Mouse (Mus musculus) ES-E14 (cell line): ENCODE data around the gene Megf11. TPM values are rescaled to one million over a fixed set of nuclear protein-coding genes. Genes with fewer than 3 reads are reported as not detected.

Experiments used
- DNase-seq: peaks from one replicate; pipeline ENCODE4 v3.0.0-alpha.2; 2013; ENCODE audit warnings: low read depth, low spot score
- H3K27ac ChIP-seq: 2 replicates; pipeline ENCODE4 v1.5.1; 2012; ENCODE audit warnings: low read depth, mild to moderate bottlenecking, low read length, moderate library complexity, mixed read lengths; ENCODE audit not compliant: poor library complexity, insufficient read depth, severe bottlenecking
- H3K36me3 ChIP-seq: 2 replicates; pipeline ENCODE4 v1.6.1; 2012; ENCODE audit warnings: mild to moderate bottlenecking, low read length, moderate library complexity, mixed read lengths; ENCODE audit not compliant: control insufficient read depth, poor library complexity, insufficient read depth, severe bottlenecking
- H3K4me1 ChIP-seq, 2 experiments: fragments of 150-350 bp in 1 of 2; sonication (generic) in 1 of 2; 2 replicates each; pipeline ENCODE4 v1.6.1; 2012; ENCODE audit warnings: low read length in 2 of 2, mild to moderate bottlenecking in 1 of 2, mixed read lengths in 1 of 2; ENCODE audit not compliant: control insufficient read depth in 2 of 2, insufficient read depth in 2 of 2, poor library complexity in 1 of 2
- H3K4me3 ChIP-seq, 2 experiments: fragments of 150-350 bp in 1 of 2; sonication (generic) in 1 of 2; 2 replicates each; pipeline ENCODE4 v1.5.1; 2012; ENCODE audit warnings: low read length in 2 of 2, low read depth in 1 of 2, mild to moderate bottlenecking in 1 of 2, mixed read lengths in 1 of 2; ENCODE audit not compliant: insufficient read depth in 1 of 2, poor library complexity in 1 of 2, severe bottlenecking in 1 of 2
- H3K9ac ChIP-seq: 2 replicates; pipeline ENCODE4 v1.6.1; 2012; ENCODE audit warnings: low read depth, mild to moderate bottlenecking, low read length, mixed read lengths; ENCODE audit not compliant: poor library complexity, insufficient read depth, severe bottlenecking
- H3K9me3 ChIP-seq: fragments of 150-350 bp; sonication (generic); 2 replicates; pipeline ENCODE4 v1.6.1; 2012; ENCODE audit warnings: low read depth, mild to moderate bottlenecking, low read length; ENCODE audit not compliant: control insufficient read depth, insufficient read depth
- CHD2 ChIP-seq: IDR thresholded peaks from 2 replicates; pipeline ENCODE4 v1.6.1; 2014; ENCODE audit warnings: mild to moderate bottlenecking, low read depth, low read length, inconsistent platforms
- HCFC1 ChIP-seq: IDR thresholded peaks from 2 replicates; pipeline ENCODE4 v1.6.1; 2012; ENCODE audit warnings: low read length, inconsistent platforms, borderline replicate concordance; ENCODE audit not compliant: insufficient read depth
- MAFK ChIP-seq: IDR thresholded peaks from 2 replicates; pipeline ENCODE4 v1.6.1; 2014; ENCODE audit warnings: mild to moderate bottlenecking, low read depth, low read length, inconsistent platforms; ENCODE audit not compliant: insufficient read depth
- ZC3H11A ChIP-seq: IDR thresholded peaks from 2 replicates; pipeline ENCODE4 v1.6.1; 2012; ENCODE audit warnings: low read depth, mild to moderate bottlenecking, inconsistent platforms, low read length, borderline replicate concordance
- ZNF384 ChIP-seq: IDR thresholded peaks from 2 replicates; pipeline ENCODE4 v1.6.1; 2012; ENCODE audit warnings: low read depth, low read length, inconsistent platforms
- in situ Hi-C, 2 experiments: fragments of 600-800 bp; cut with MboI; formaldehyde crosslinking; loops; one replicate each; pipeline ENCODE4 v1.15.1; 2025; ENCODE audit warnings: low sequenced_read_pairs in 2 of 2, inconsistent platforms in 1 of 2; ENCODE audit not compliant: unreplicated experiment in 2 of 2
- total RNA-seq: library from RNA; depleted of rRNA; stranded (reverse); fragments of 300-350 nt; gene quantifications from 2 replicates; pipeline ENCODE4 v1.2.3, GENCODE M21; 2012

Gene Megf11
- total RNA-seq, 1 experiment = 7.5 TPM

DNA sequence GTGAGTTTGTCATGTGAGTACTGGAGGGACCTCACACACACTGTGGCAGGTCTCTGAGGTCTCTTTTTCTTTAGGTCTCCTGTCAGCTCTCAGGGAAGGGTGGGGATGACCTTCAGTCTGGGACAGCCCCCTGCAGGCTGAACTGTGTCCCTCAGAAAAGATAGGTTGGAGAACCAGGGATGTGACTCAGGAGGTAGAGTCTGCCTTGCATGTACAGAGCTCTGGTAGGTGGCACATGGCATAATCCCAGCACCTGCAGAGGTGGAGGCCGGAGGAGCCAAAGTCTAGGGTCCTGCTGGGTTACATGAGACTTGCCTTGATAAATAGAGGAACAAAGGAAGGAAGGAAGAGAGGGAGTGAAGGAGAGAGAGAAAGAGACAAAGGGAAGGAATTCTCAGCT lies 206.0 kb downstream of the Megf11 start:
- in situ Hi-C loops = no loop called here
- H3K9ac ChIP-seq = no peak overlapping the region
- no peak for DNase-seq
- no peak overlapping the region for H3K4me3 ChIP-seq
- TF ChIP-seq ZNF384 (no peak), HCFC1 (no peak), CHD2 (no peak)
- peaks cover 0 to 6% of the 10 kb centered on the region in 2 experiments; a peak in 2 of 4 replicates for H3K4me1 ChIP-seq
- H3K36me3 ChIP-seq = no peaks in the 10 kb centered on the region
- H3K9me3 ChIP-seq = no peaks in the 10 kb centered on the region
- H3K27ac ChIP-seq = no peak overlapping the region

GRCm38 (mm10) chr9:64594442-64594841 lies 209.0 kb downstream of the Megf11 start:
- Histone ChIP-seq H3K4me1 (peaks cover 0 to 6% of the 10 kb centered on the region in 2 experiments; a peak in 2 of 4 replicates), H3K9ac (no peak overlapping the region), H3K27ac (no peak overlapping the region), H3K36me3 (no peaks in the 10 kb centered on the region), H3K4me3 (no peak overlapping the region), H3K9me3 (no peaks in the 10 kb centered on the region)
- DNase-seq = no peak
- TF ChIP-seq CHD2 (no peak), MAFK (no peak), ZC3H11A (no peak), HCFC1 (no peak), ZNF384 (no peak)
- in situ Hi-C loops = no loop called here

DNA sequence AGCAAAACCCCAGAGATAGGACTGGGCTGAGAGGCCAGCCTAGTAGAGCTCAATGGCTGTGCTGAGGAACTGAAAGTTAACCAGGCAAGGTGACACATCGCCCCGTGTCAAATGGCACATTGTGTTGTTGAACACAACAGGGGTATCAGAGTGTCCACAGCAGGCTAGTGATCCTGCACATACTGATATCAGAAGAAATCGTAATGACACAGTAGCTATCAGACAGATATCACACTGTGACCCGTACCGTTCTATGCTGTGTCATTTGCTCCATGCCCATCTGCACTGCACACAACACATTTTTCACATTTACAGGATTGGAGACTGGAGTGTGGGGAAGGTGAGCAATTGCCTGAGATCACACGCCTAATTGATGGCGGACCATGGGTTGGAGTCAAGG lies 213.0 kb downstream of the Megf11 start:
- H3K27ac ChIP-seq = no peak overlapping the region
- no peak overlapping the region for H3K9ac ChIP-seq
- TF ChIP-seq ZC3H11A (no peak), HCFC1 (no peak), CHD2 (no peak), ZNF384 (no peak), MAFK (no peak)
- no peak overlapping the region for H3K4me3 ChIP-seq
- no peaks in the 10 kb centered on the region for H3K9me3 ChIP-seq
- in situ Hi-C loops = no loop called here
- H3K4me1 ChIP-seq = peaks cover 0 to 6% of the 10 kb centered on the region in 2 experiments; a peak in 2 of 4 replicates
- H3K36me3 ChIP-seq = no peaks in the 10 kb centered on the region
- no peak for DNase-seq

GRCm38 (mm10) chr9:64600731-64601130 lies 215.3 kb downstream of the Megf11 start:
- Histone ChIP-seq H3K9ac (no peak overlapping the region), H3K27ac (no peak overlapping the region), H3K4me1 (no peaks in the 10 kb centered on the region), H3K9me3 (no peaks in the 10 kb centered on the region), H3K36me3 (no peaks in the 10 kb centered on the region), H3K4me3 (no peak overlapping the region)
- in situ Hi-C loops = no loop called here
- TF ChIP-seq ZNF384 (no peak), ZC3H11A (no peak), HCFC1 (no peak), CHD2 (no peak), MAFK (no peak)
- DNase-seq = no peak

DNA sequence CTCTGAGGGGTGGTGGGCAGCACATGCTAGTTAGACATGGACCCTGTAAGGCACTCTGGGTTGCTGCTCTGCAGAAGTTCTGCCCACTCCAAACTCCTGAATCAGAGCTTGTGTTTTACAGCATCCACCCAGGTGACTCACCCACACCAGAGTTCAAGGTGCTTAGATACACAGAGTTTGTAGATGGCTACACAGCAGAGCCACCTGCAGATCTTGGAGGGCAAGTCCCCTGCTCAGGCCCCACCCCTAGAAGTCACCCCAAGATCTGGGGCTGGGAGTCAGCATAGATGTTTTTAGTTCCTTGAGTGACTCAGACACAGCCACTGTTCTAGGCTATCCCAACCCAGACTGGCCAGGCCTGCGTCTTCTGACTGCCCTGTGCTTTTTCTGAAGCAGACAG lies 217.5 kb downstream of the Megf11 start:
- Histone ChIP-seq H3K4me1 (no peaks in the 10 kb centered on the region), H3K9me3 (no peaks in the 10 kb centered on the region), H3K36me3 (no peaks in the 10 kb centered on the region), H3K9ac (no peak overlapping the region), H3K4me3 (no peak overlapping the region), H3K27ac (no peak overlapping the region)
- in situ Hi-C loops = no loop called here
- no peak for DNase-seq
- TF ChIP-seq HCFC1 = no peak
- no peak for TF ChIP-seq ZNF384
- TF ChIP-seq CHD2 = no peak
- no peak for TF ChIP-seq MAFK
- no peak for TF ChIP-seq ZC3H11A
